Mouse (Mus musculus): Measurements from ENCODE around the gene Acot7.

- TF ChIP-seq POLR2A (IDR thresholded peaks at IDR 0.05; ENCODE audit: borderline replicate concordance, extremely low read depth, low read depth, low read length) (no peak), CTCF (IDR thresholded peaks at IDR 0.05; ENCODE audit: insufficient read depth, low read length) (peak; percentile 77)
Measured at GRCm38 (mm10) chr4:152157779-152158584, 20.0 kb upstream of the Acot7 start.

Measured in lung, adult 2 months (tissue).